Mouse (Mus musculus) cerebellum, adult 11 months (tissue): ENCODE results near the gene Nup214.
"Not testable (repeated sequence)": the region's sequence is repeated elsewhere in the genome, so short reads cannot be mapped to it uniquely, and the experiment has no call there.

Experiments used
- DNase-seq: peaks from one replicate; pipeline ENCODE4 v3.0.0; 2022

Nup214 gene

DNA sequence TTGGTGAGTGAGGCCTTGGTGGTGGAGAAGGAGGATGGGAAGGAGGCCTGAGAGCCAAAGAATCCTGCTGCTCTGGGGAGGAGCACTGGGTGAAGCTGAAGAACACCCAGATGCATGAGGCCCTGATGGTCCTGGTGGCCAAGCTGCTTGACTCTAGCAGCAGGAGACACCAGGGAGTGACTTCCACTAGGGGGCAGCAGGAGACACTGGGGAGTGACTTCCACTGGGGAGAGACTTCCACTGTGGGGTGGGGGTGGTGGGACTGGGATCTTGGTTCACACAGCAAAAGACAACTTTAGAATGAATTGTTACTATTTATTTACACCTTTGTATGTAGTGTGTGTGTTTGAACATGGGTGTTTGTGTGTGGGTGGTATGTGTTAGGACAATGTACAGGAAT lies 9.1 kb upstream of the Nup214 start:
- no peak for DNase-seq

GRCm38 (mm10) chr2:31966801-31967200 lies 7.4 kb upstream of the Nup214 start:
- no peak for DNase-seq

GRCm38 (mm10) chr2:31972589-31972988 lies 1.6 kb upstream of the Nup214 start:
- no peak for DNase-seq

DNA sequence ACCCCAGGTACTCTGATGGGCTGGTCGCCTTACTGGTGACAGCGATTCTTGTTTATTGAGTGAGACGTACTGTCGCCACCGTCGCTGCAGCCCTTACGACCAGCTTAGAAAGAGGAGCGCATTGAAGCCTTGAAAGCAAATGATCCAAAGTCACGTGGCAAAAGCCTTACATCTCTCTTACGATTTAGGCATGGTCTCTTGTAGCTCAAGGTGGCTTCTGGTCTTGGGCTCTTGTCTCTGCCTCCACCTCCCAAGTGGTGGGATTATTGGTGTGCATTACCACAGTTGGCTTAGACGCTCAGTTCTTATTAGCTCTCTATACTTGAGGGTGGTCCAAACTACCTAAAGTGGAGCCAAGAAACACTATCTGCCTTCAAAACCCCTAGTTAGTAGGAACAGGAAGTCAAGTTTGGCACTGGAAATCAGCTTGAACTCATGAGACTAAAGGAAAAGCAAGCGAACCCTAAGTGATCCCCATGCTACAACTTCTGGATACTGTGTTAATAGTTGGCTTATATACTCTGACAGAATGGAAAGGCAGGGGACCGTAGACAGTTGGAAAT lies 654 bp downstream of the Nup214 start:
- no peak for DNase-seq

GRCm38 (mm10) chr2:31987774-31988173 lies 13.5 kb downstream of the Nup214 start:
- DNase-seq: no peak

DNA sequence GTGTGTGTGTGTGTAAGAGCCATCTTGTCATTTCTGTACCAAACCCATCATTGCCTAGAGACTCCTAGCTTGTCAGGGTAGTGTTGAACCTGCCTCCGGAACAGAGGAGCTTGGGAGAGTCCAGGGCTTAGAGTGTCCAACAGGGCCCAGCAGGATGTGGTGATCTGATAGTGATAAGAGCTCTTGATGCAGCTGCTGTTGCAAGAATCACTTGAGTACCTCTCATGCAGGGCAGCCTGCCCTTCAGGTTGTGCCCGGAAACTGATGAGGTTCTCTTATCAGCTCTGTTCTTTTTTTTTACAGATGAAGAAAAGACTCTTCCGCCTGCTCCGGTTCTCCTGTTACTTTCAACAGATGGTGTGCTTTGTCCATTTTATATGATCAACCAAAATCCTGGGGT lies 16.7 kb downstream of the Nup214 start:
- DNase-seq: no peak

DNA sequence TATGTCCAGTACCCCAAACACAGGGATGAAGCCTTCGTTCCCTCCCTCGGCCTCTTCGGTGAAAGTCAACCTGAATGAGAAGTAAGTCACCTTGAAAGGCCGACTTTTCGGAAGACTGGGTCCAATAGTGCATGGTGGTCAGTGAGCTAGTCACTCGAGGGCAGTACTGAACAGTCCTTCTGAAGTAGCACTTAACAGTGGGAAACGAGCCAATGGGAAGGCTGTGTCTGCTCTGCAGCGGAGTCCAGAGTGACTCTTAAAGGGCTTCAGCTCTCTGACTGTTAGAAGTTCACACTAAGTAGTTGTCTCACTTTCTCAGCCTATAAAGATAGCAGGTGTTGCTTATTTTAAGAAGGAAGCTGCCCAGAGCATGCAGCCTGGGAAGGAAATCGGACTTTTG lies 20.7 kb downstream of the Nup214 start:
- no peak for DNase-seq

DNA sequence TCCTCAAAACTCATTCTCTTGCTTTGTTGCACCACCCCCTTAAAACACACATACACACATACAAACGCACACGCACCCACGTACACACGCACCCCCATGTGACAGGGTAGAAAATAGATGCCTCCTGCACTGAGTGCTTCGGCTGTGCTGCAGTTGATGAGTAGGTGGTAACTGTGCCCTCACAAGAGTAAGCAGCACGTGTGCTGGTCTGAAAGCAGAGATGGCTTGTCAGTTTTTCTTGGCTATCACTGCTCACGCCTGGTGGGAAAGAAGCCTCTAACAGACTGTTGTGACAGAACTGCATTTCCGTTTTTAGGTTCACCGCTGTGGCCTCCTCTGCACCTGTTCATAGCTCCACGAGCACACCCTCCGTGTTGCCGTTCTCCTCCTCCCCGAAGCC lies 21.8 kb downstream of the Nup214 start:
- DNase-seq: no peak

DNA sequence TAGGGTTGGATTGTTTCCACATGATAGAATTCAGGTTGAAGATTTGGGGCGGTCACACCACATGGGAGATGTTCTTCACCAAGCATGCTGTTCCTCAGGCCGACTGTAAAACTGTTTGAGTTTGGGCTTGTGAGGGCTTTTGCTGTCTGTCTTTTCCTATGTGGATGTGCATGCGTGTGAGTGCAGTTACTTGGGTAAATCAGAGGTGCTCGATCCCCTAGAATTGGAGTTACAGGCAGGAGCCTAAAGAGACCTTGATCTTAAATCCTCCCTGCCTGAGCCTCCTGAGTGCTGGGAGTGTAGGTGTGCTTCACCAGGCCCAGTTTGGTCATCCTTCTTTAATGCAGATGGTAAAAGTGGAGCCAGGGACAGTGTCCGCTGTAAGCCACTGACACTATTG lies 23.3 kb downstream of the Nup214 start:
- DNase-seq: no peak

- DNase-seq: no peak
Observed at GRCm38 (mm10) chr2:31998443-31998842, 24.2 kb downstream of the Nup214 start.

GRCm38 (mm10) chr2:32008311-32008710 lies 34.1 kb downstream of the Nup214 start:
- DNase-seq: no peak

GRCm38 (mm10) chr2:32008716-32009115 lies 34.5 kb downstream of the Nup214 start:
- no peak for DNase-seq

DNA sequence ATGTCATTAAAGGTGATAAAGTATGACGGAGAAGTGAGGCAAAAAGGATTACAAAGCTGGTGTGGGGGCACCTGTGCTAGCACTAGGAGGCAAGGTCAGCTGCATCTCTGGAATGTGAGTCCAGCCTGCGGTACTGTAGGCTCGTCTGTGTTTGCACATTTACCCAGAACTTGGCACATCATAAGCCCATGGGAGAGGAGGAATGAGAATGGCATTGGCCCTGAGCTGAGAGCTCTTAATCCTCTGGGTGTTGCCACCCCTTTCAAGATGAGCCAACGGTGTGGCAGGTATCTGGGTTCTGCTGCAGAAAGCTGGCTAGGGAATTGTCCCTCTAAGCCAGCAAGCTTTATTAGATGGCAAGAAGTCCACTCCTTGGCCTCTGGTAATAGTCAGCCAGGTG lies 45.5 kb downstream of the Nup214 start:
- DNase-seq: no peak

GRCm38 (mm10) chr2:32020229-32020628 lies 46.0 kb downstream of the Nup214 start:
- DNase-seq: no peak

DNA sequence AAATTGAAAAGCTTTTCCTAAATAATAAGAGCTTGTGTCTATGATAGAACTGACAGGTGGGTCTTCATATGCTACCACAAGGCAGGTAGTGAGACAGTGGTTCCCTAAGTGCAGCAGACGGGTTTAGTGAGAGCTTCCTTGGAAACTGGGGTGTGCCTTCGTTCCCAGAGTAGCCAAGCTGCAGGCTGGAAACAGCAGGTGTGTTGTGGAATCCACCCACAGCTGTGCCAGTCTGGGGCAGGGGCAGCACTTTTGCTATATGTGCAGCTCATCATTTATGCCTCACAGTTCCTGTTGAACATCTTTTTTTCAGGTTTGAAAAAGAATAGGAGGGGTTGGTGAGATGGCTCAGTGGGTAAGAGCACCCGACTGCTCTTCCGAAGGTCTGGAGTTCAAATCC lies 50.1 kb downstream of the Nup214 start:
- DNase-seq: no peak

DNA sequence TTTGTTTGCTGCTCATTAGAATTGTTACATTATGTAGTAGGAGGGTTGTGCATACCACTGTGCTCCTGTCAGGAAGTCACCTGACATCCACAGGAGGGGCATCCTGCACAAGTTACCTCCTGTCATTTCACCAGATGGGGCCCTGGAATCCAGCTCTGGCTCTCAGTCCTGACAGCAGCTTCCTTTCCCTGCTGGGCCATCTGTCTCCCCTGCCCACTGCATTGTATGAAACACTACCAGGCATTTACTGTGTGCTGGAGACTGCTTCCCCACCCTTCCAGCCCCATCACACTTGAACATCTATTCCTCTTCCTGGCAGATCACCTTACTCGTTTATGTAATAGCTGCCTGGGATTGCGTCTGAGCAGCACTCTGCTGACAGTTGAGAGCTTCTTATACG lies 55.4 kb downstream of the Nup214 start:
- no peak for DNase-seq

- DNase-seq: no peak
Observed at GRCm38 (mm10) chr2:32033436-32033835, 59.2 kb downstream of the Nup214 start.

- no peak for DNase-seq
Observed at GRCm38 (mm10) chr2:32034206-32034605, 60.0 kb downstream of the Nup214 start.

- DNase-seq: no peak
Observed at GRCm38 (mm10) chr2:32037279-32037858, 63.1 kb downstream of the Nup214 start.

- peak; percentile 28 for DNase-seq
Observed at GRCm38 (mm10) chr2:32038661-32039081, 64.4 kb downstream of the Nup214 start.

- DNase-seq: not testable (repeated sequence)
Observed at GRCm38 (mm10) chr2:32040646-32041045, 66.4 kb downstream of the Nup214 start.

DNA sequence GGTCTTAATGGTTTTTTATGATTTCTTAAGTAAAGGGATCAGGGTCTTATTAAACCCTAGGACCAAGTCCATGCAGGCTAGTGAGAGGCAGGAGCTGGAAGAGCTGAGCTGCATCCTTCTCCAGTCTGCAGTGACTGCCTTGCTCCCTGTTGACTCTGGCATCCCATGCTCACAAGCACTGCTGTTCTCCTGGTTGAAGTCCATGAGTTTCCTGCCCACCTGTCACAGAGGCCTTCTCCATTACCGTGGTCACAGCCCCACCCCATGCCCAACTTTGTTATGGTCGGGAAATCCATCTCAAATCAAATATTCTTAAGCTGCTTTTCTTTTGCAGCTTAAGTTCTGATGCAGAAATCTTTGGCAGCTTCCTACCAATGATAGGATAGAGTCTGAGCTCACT lies 66.9 kb downstream of the Nup214 start:
- no peak for DNase-seq

DNA sequence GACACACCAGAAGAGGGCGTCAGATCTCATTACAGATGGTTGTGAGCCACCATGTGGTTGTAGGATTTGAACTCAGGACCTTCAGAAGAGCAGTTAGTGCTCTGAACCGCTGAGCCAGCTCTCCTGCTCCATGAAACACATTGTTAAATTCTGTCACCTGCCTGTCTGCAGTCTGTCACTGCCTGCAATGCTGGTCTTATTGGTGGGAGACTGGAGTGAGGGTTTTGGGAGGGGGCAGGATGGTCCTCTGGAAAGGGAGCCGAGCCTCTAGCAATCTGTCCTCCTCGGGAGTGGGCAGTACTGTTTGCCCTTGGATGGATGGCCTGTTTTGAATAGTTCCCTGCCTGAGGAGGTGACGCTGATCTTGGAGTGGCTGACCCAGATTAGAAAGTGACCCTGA lies 69.6 kb downstream of the Nup214 start:
- no peak for DNase-seq

GRCm38 (mm10) chr2:32045375-32045774 lies 71.1 kb downstream of the Nup214 start:
- DNase-seq: no peak

DNA sequence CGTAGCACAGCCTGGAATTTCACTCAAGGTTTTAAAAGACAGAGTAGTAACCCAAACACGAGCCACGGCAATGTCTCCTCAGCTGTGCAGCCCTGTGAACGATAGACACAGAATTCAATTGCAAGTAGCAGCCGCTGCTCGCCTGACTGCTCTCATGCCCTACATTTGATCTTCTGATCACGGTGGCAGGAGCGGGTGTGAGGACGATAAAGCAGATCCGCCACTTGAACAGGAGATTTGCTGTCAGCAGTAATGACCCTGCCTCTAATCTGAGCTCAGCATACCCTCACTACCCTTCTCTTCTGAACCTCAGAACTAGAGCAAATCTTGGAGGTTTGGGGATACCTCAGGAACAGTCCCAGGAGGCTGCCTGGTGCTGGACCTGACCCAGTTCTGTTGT lies 71.8 kb downstream of the Nup214 start:
- no peak for DNase-seq
